10 mouse cellular contexts compared by ENCODE assay signal in genomic region chr3:105487171-105487570, GRCm38 (mm10). TPM values are rescaled to one million over a fixed set of nuclear protein-coding genes. Genes with fewer than 3 reads are reported as not detected.
DNase-seq lines count a peak whose midpoint lies in the region; ATAC-seq lines count a peak whose summit lies in the region.
"Had no signal": no experiment of that assay in that cellular context is flagged by ENCODE, and none has a peak within 500 bp of the region (broad histone marks: within the 10 kb centered on the region; RNA-seq: fewer than 3 reads in every experiment).

No protein-coding gene starts in this region.

- no peak overlapping the region for H3K9ac ChIP-seq in midbrain, embryonic 15.5 days
- H3K9ac ChIP-seq: embryonic facial prominence, embryonic 13.5 days had no signal

- H3K9me3 ChIP-seq in midbrain, embryonic 10.5 days (replicated peaks) = no peaks in the 10 kb centered on the region
- no peaks in the 10 kb centered on the region for H3K9me3 ChIP-seq in midbrain, embryonic 15.5 days
- H3K9me3 ChIP-seq: embryonic facial prominence, embryonic 13.5 days had no signal

- H3K4me1 ChIP-seq in midbrain, embryonic 10.5 days = peaks cover 21% of the 10 kb centered on the region
- peaks cover 19% of the 10 kb centered on the region for H3K4me1 ChIP-seq in midbrain, embryonic 15.5 days
- H3K4me1 ChIP-seq: embryonic facial prominence, embryonic 13.5 days had no signal

- H3K27me3 ChIP-seq in midbrain, embryonic 10.5 days (ENCODE audit: low read depth, poor library complexity, severe bottlenecking) = no peaks in the 10 kb centered on the region
- H3K27me3 ChIP-seq in midbrain, embryonic 15.5 days (replicated peaks) = no peaks in the 10 kb centered on the region
- H3K27me3 ChIP-seq: embryonic facial prominence, embryonic 13.5 days had no signal

- peak; percentile 66 for DNase-seq in adrenal gland, postnatal 10 days
- DNase-seq in adrenal gland, adult 8-10 months = no peak
- DNase-seq in midbrain, embryonic 10.5 days (ENCODE audit: low spot score) = peak; percentile 22
- DNase-seq in c-Kit-positive CD71-negative TER-119-negative erythroid progenitor cells, embryonic 14.5 days (ENCODE audit: low read depth) = peak; percentile 8
- no peak for DNase-seq in c-Kit-positive CD71-positive TER-119-positive erythroid progenitor cells, embryonic 14.5 days (ENCODE audit: low spot score)
- no peak for DNase-seq in left cerebral cortex, postnatal 4 days
- DNase-seq: lung, adult 18-20 months had no signal

- no peak for ATAC-seq in midbrain, embryonic 15.5 days (replicated peaks)
- ATAC-seq in megakaryocyte progenitor cell, adult 5-6 weeks (replicated peaks; ENCODE audit: poor library complexity) = 0 out of 2 replicates have a peak, but pooled peaks have one; percentile 46

- intact Hi-C loops in left cerebral cortex, postnatal 4 days (cut with DNase I) = no loop called here

- no peak overlapping the region for H3K4me2 ChIP-seq in midbrain, embryonic 15.5 days
- H3K4me2 ChIP-seq: embryonic facial prominence, embryonic 13.5 days had no signal

- H3K4me3 ChIP-seq in midbrain, embryonic 10.5 days = no peak overlapping the region
- no peak overlapping the region for H3K4me3 ChIP-seq in midbrain, embryonic 15.5 days
- H3K4me3 ChIP-seq: embryonic facial prominence, embryonic 13.5 days had no signal

- no peaks in the 10 kb centered on the region for H3K36me3 ChIP-seq in midbrain, embryonic 10.5 days
- H3K36me3 ChIP-seq in midbrain, embryonic 15.5 days (replicated peaks) = no peaks in the 10 kb centered on the region
- H3K36me3 ChIP-seq: embryonic facial prominence, embryonic 13.5 days had no signal

- H3K27ac ChIP-seq in midbrain, embryonic 10.5 days (replicated peaks) = no peak overlapping the region
- H3K27ac ChIP-seq in midbrain, embryonic 15.5 days = no peak overlapping the region
- H3K27ac ChIP-seq: embryonic facial prominence, embryonic 13.5 days had no signal

- WGBS in midbrain, embryonic 10.5 days = 58% methylated on average over 8 of the region's 8 CpGs
- 51% methylated on average over 8 of the region's 8 CpGs for WGBS in midbrain, embryonic 15.5 days

RNA-seq across cellular contexts. Expression of gene Kcnd3, which starts 35.0 kb away (rescaled TPM):
- 1 to 10 TPM; 5.1 to 5.8 TPM for total RNA-seq in adrenal gland, postnatal 10 days (2021)
- total RNA-seq in adrenal gland, adult 8-10 months (2022) = 10 to 100 TPM in 2 of 4 experiments, 1 to 10 TPM in 2; 5.2 to 15.0 (median 10.0) TPM
- 1.2 and 1.7 TPM in 2 replicates for polyA plus RNA-seq in midbrain, embryonic 10.5 days (2016; fragmentation: Nextera tagmentation; extraction: Ambion mirVana)
- polyA plus RNA-seq in midbrain, embryonic 15.5 days (2015; fragmentation: Nextera tagmentation; extraction: Ambion mirVana) = 12.5 and 12.8 TPM in 2 replicates
- 0.05 TPM in 1 of 2 replicates, not detected in the other for total RNA-seq in megakaryocyte progenitor cell, adult 5-6 weeks (2015)
- total RNA-seq in megakaryocyte progenitor cell, adult 5-6 weeks (2017) = not detected in 2 replicates
- total RNA-seq in left cerebral cortex, postnatal 4 days (2021) = 10 to 100 TPM; 35.8 to 41.2 TPM

Comparison
In these comparisons a context has a peak if more than half of its experiments do, and no peak if none do; other contexts are left out.
1. DNase-seq: peak in adrenal gland, postnatal 10 days (single experiment), midbrain, embryonic 10.5 days (single experiment) and c-Kit-positive CD71-negative TER-119-negative erythroid progenitor cells, embryonic 14.5 days (single experiment); none in adrenal gland, adult 8-10 months (single experiment), c-Kit-positive CD71-positive TER-119-positive erythroid progenitor cells, embryonic 14.5 days (single experiment) and left cerebral cortex, postnatal 4 days (single experiment).
2. RNA of gene Kcnd3, which starts 35.0 kb away (total RNA-seq): 35.8 to 41.2 TPM in left cerebral cortex, postnatal 4 days, 5.2 to 15.0 TPM in adrenal gland, adult 8-10 months and 5.1 to 5.8 TPM in adrenal gland, postnatal 10 days; 0.05 TPM in megakaryocyte progenitor cell, adult 5-6 weeks; every median in the first group is over 4 times any median in the second.